Mouse (Mus musculus): ENCODE data around the gene Irf6. TPM values are rescaled to one million over a fixed set of nuclear protein-coding genes. Genes with fewer than 3 reads are reported as not detected.

Gene Irf6
- total and polyA plus RNA-seq, 3 experiments, result 0.15 to 0.19 TPM; not detected in 1

DNA sequence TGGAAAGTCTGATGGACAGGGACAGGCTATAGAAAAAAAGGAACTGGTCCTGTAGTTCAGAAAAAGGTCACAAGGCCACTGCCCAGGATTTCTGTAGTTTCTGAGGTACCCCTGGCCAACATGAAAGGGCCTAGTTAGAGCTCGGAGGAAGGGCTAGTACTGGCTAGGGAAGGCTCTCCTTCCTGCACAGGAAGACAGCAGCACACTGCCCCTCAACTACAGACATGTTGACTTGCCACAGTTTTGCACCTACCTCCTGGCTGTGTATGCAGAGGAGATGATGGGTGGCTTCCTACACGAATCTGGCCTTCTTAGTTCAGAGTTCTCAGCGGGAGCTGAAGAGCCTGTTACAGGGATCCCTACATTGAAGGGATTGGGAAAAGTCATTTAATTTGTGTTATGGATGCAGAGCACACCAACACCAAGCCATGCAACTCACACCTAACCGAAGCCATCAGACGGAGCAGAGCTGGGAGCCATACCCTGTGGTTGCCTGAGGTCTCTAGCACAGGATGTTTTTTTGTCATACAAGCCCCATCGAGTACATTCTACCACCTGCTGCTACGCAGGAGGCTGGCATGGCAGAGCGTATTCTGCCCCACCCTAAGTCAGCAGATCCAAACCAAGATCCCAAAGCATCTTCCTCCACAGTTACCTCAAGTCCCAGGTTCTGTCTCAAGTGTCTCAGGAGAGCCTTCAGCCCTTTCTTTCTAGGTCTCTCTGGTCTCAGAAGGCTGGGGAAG is 47.9 kb downstream of the Irf6 start:
- H3K36me3 ChIP-seq (ENCODE audit: control insufficient read depth in 1 of 2, insufficient read depth in 2 of 2, low read length in 2 of 2), result peaks cover 0 to 21% of the 10 kb centered on the region in 2 experiments; a peak in 2 of 4 replicates
- TF ChIP-seq MAX (IDR thresholded peaks at IDR 0.05; ENCODE audit: low read length) (no peak), CTCF (IDR thresholded peaks at IDR 0.05 in 2 of 3, conservative IDR thresholded peaks at IDR 0.05 in 1 of 3; ENCODE audit: control insufficient read depth in 1 of 3, insufficient read depth in 1 of 3, low read depth in 2 of 3, low read length in 3 of 3, poor library complexity in 1 of 3, severe bottlenecking in 1 of 3) (no peak), CHD1 (IDR thresholded peaks at IDR 0.05; ENCODE audit: low read depth, low read length) (no peak), MAZ (IDR thresholded peaks at IDR 0.05; ENCODE audit: low read depth, low read length) (no peak), MEF2A (IDR thresholded peaks at IDR 0.05; ENCODE audit: extremely low read depth, insufficient replicate concordance, low read depth, low read length, poor library complexity, severe bottlenecking) (no peak), EP300 (IDR thresholded peaks at IDR 0.05; ENCODE audit: low read depth in 1 of 2, low read length in 2 of 2) (peak in 1 of 2 experiments; percentile 18; a peak in 1 of 4 replicates), SIN3A (IDR thresholded peaks at IDR 0.05; ENCODE audit: low read length) (no peak)
- peak overlapping the region; percentile 62 for H3K9ac ChIP-seq (ENCODE audit: control insufficient read depth, low read depth, low read length, poor library complexity, severe bottlenecking)
- H3K4me1 ChIP-seq (ENCODE audit: control insufficient read depth in 1 of 2, insufficient read depth in 2 of 2, low read length in 2 of 2), result peaks cover 0 to 30% of the 10 kb centered on the region in 2 experiments; a peak in 3 of 4 replicates
- H3K79me2 ChIP-seq (ENCODE audit: control insufficient read depth, insufficient read depth, low read length, poor library complexity), result no peaks in the 10 kb centered on the region
- H3K4me3 ChIP-seq (ENCODE audit: control insufficient read depth in 1 of 2, insufficient read depth in 1 of 2, low read depth in 2 of 2, low read length in 2 of 2), result peak overlapping the region; percentile 9 to 50
- peak overlapping the region; percentile 89 for H3K27ac ChIP-seq (ENCODE audit: control insufficient read depth, low read depth, low read length)
- peak; percentile 12 for DNase-seq (ENCODE audit: low read depth, low spot score)
- H3K27me3 ChIP-seq (ENCODE audit: control insufficient read depth in 1 of 2, insufficient read depth in 2 of 2, low read length in 2 of 2), result no peaks in the 10 kb centered on the region; a peak in 1 of 4 replicates
- H3K9me3 ChIP-seq (replicated peaks; ENCODE audit: insufficient read depth, low read length), result no peaks in the 10 kb centered on the region

DNA sequence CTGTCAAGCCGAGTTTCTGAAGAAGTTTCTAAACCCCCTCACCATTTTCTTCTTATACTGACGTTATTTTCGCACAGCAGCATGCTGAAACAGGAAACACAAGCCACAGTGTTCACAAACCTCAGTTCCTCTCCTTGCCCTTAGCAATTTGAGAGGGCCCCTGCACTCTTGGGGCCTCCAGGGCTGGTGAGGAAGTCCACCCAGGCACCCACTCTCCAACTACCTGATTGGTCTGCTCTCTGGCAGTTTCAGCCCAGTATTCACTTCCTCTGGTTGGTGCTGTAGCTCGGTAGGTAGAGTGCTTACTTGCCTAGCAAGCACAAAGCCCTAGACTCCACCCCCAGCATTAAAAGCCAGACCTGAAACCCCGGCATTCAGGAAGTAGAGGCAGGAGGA is 48.5 kb downstream of the Irf6 start, which contains the start of gene Traf3ip3:
Gene Traf3ip3 (minus strand): TSS at position 321 of the 396 bp plus-strand sequence.
- peak within 1 kb of the TSS; percentile 89 for H3K27ac ChIP-seq (ENCODE audit: control insufficient read depth, low read depth, low read length)
- no peaks in the 10 kb centered on the region for H3K9me3 ChIP-seq (replicated peaks; ENCODE audit: insufficient read depth, low read length)
- peak within 1 kb of the TSS; percentile 62 for H3K9ac ChIP-seq (ENCODE audit: control insufficient read depth, low read depth, low read length, poor library complexity, severe bottlenecking)
- TF ChIP-seq NELFE (IDR thresholded peaks at IDR 0.05; ENCODE audit: low read depth, low read length) (peak; percentile 48), TBP (IDR thresholded peaks at IDR 0.05; ENCODE audit: low read depth, low read length) (peak; percentile 60), RAD21 (IDR thresholded peaks at IDR 0.05; ENCODE audit: low read depth, low read length) (no peak), HCFC1 (IDR thresholded peaks at IDR 0.05; ENCODE audit: low read depth, low read length) (peak; percentile 32; the same call in 1 of the 2 replicates), POLR2A (IDR thresholded peaks at IDR 0.05; ENCODE audit: control insufficient read depth in 1 of 2, insufficient read depth in 1 of 2, low read depth in 1 of 2, low read length in 2 of 2, poor library complexity in 1 of 2) (peak; percentile 39 to 66; a peak in 2 of 4 replicates), ELF1 (IDR thresholded peaks at IDR 0.05; ENCODE audit: low read depth, low read length) (peak; percentile 55; the same call in 1 of the 2 replicates), SIN3A (IDR thresholded peaks at IDR 0.05; ENCODE audit: low read length) (peak; percentile 26; the same call in 1 of the 2 replicates), POLR2AphosphoS2 (IDR thresholded peaks at IDR 0.05; ENCODE audit: low read length) (no peak)
- H3K36me3 ChIP-seq (ENCODE audit: control insufficient read depth in 1 of 2, insufficient read depth in 2 of 2, low read length in 2 of 2), result peaks cover 0 to 21% of the 10 kb centered on the region in 2 experiments; a peak in 2 of 4 replicates
- no peaks in the 10 kb centered on the region; a peak in 1 of 4 replicates for H3K27me3 ChIP-seq (ENCODE audit: control insufficient read depth in 1 of 2, insufficient read depth in 2 of 2, low read length in 2 of 2)
- peak; percentile 92 for DNase-seq (ENCODE audit: low read depth, low spot score)
- peak within 1 kb of the TSS; percentile 24 to 50 for H3K4me3 ChIP-seq (ENCODE audit: control insufficient read depth in 1 of 2, insufficient read depth in 1 of 2, low read depth in 2 of 2, low read length in 2 of 2)
- peaks cover 0 to 30% of the 10 kb centered on the region in 2 experiments; a peak in 3 of 4 replicates for H3K4me1 ChIP-seq (ENCODE audit: control insufficient read depth in 1 of 2, insufficient read depth in 2 of 2, low read length in 2 of 2)
- H3K79me2 ChIP-seq (ENCODE audit: control insufficient read depth, insufficient read depth, low read length, poor library complexity), result no peaks in the 10 kb centered on the region
